Mouse (Mus musculus) pancreas, adult 10 weeks (tissue): ENCODE data around the gene Crls1. TPM values are rescaled to one million over a fixed set of nuclear protein-coding genes. Genes with fewer than 3 reads are reported as not detected.

Experiments used
- polyA plus RNA-seq: library from polyadenylated mRNA; stranded (reverse); fragments of 350-450 nt; fragmentation: Illumina TruSeq; extraction: RNeasy Lipid Tissue Mini Kit (QIAGEN cat#74804); gene quantifications from one replicate; pipeline ENCODE4 v1.2.3, GENCODE M21; 2015; ENCODE audit warnings: low read depth, low replicate concordance; ENCODE audit not compliant: insufficient read depth

Crls1 gene
- 9.2 TPM for polyA plus RNA-seq

GRCm38 (mm10) chr2:132846407-132847358 lies at the start of gene Crls1:
TSS of gene Crls1 (plus strand) at chr2:132846666.

GRCm38 (mm10) chr2:132815608-132816314 lies 30.7 kb upstream of the Crls1 start, which contains the start of the genes Trmt6 and Mcm8:
TSS of gene Trmt6 (minus strand) at chr2:132816055.
TSS of gene Mcm8 (plus strand) at chr2:132816141.

GRCm38 (mm10) chr2:132880844-132881645 lies 34.6 kb downstream of the Crls1 start, which contains the start of gene Lrrn4:
TSS of gene Lrrn4 (minus strand) at chr2:132880891.

Other genes with a start within 250 kb of the Crls1 start
- gene Shld1, start 159.7 kb upstream of the Crls1 start, polyA plus RNA-seq = 4.4 TPM
- 25.3 TPM for gene Chgb, start 65.4 kb upstream of the Crls1 start, polyA plus RNA-seq
- 3.7 TPM for gene Trmt6, start 30.6 kb upstream of the Crls1 start, polyA plus RNA-seq
- not detected for gene Mcm8, start 30.5 kb upstream of the Crls1 start, polyA plus RNA-seq
- 16.3 TPM for gene Lrrn4, start 34.2 kb downstream of the Crls1 start, polyA plus RNA-seq
- gene Fermt1, start 99.2 kb downstream of the Crls1 start, polyA plus RNA-seq = 1.5 TPM